Mouse (Mus musculus): Measurements from ENCODE around the gene Gm9268.
"Not testable (repeated sequence)": the region's sequence is repeated elsewhere in the genome, so short reads cannot be mapped to it uniquely, and the experiment has no call there.

Gene Gm9268

DNA sequence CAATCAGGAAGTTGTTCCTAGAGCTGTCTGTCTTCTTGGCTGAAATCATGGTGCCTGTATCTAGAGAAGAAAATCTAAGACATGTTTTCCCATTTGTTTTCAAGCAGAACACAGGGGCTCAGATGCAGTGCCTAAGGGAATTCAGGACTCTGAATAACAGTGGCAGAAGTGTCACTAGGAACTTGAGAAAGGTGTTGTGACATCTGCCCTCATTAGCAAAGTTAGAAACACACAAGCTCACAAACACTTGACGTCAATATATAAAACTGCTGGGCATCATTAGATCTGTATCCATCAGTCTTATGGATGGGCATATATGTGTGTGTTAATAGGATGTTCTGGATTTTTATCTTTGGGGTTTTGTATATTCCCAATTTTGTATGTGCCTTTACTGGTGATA lies at the start of gene Gm9268:
Gene Gm9268 (plus strand): TSS at position 301 of the 400 bp plus-strand sequence.
- ATAC-seq (ENCODE audit: low TSS enrichment) = not testable (repeated sequence)

DNA sequence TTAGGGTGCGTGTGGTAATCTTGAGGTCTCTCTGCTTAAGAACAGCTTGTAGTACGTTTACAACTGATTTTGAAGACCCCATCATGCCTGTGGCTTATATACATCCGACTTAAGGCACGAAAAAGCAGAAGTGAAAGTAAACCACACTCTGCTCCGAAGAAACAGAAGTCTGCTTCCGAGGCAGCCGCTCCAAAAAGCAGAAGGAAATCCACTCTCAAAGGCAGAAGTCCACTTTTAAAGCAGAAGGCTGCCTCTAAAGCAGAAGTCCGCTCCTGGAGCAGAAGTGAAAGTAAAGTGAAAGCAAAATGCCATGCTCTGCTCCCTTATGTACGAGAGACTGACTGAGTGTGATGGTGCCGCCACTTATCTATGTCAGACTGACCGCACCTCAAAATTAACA lies 38.5 kb upstream of the Gm9268 start:
- no peak for ATAC-seq (ENCODE audit: low TSS enrichment)

DNA sequence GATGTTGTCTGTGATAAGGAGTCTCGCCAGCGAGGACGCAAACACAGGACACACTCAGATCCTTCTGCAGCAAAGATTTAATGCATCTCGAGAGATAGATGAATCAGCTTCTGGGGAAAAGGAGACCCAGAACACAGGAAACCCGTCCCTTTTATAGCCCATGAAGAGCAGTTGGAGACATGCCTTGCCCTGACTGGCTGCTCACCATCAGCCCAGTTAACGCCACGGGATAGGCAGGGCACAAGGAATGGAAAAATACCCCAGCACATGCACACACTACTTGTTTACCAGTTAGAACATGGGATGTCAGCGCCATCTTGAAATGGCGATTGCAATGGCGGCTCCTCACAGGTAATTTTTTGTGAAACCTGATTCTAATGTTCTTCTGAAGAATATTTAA lies 37.8 kb upstream of the Gm9268 start:
- ATAC-seq (ENCODE audit: low TSS enrichment) = no peak

DNA sequence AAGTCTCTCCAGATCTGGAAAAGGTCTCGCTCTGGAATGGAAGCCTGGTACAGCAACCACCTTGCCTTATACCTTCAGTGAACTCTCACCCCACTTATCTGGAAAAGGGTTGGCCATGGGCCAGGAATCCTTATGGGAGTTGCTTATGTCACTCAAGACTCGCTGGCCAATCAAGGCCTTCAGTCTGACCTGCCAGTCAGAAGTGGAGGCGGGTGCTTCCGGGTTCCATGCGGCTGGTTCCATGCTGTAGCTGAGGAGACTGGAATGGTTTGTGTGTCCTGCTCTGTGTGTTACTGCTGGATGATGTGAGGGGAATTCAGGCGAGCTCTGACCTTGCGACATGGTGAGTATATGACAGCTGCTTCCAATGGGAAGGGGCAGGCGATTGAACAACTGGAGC lies 59.3 kb downstream of the Gm9268 start:
- ATAC-seq (ENCODE audit: low TSS enrichment) = no peak

Measured in frontal cortex, adult (tissue).